Mouse (Mus musculus) B cell, adult (primary cell): Measurements from ENCODE around the gene Ecm1. TPM values are rescaled to one million over a fixed set of nuclear protein-coding genes. Genes with fewer than 3 reads are reported as not detected.

Source experiments
- total RNA-seq: library from RNA; stranded (reverse); gene quantifications from 4 replicates; pipeline ENCODE4 v1.2.4, GENCODE M21; 2023; ENCODE audit not compliant: inconsistent age

Gene Ecm1
- total RNA-seq: 8.9 to 11.2 TPM (median 9.7 TPM) in 4 replicates

DNA sequence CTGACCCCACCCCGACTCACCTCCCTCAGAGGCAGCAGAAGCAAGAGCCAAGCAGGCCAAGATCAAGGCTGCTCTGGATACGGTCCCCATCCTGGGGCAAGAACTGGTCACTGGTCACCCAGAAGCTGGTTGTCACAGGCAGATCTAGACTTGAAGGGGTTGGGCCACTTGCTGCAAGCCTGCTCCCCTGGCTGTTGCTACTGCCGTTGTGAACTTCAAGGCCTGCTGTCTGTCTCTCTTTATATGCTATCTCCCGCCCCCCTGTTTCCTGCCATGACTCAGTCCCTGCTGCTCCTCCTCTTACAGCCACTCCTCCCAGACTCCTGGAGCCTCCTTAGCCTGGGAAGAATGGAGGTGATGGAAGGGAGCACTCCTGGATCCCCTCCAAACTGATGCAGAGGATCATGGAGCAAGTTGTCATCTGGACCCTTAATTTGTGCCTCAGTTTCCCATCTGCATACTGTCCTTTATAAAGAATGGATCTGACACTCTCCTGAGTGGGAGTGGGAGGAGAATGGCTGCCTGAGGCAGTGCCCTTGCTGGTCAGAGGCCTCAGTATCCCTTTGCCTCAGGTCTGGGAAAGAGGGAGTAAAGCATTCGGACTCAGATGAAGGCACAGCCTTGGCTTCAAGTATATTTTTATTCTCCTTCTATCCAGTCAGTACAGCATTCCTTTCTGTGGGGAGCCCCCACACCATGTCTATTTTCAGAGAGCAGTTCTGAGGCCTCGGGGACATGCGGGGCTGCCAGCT is at the start of gene Ecm1:
Gene Ecm1, minus strand, starts transcription at position 217 of the 752 bp plus-strand sequence.

DNA sequence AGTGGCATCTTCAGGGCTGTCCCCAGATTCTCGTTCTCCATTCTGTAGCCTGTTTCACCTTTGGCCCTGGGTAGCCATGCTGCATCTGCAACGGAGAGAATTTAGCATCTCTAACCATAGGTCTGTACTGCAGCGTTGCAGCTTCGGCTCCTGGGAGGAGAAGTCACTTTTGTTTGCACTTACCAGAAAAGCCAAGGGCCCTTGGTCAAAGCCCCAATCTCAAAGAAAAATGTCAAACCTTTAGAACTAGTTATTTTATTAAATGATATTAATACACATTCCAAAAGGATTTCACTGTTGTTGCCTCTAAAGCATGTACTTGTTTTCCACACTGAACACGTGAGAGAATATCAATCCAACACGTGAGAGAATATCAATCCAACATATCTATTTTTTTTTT is 20.7 kb upstream of the Ecm1 start, which contains the start of gene Tars2:
Gene Tars2, minus strand, starts transcription at position 101 of the 400 bp plus-strand sequence.

DNA sequence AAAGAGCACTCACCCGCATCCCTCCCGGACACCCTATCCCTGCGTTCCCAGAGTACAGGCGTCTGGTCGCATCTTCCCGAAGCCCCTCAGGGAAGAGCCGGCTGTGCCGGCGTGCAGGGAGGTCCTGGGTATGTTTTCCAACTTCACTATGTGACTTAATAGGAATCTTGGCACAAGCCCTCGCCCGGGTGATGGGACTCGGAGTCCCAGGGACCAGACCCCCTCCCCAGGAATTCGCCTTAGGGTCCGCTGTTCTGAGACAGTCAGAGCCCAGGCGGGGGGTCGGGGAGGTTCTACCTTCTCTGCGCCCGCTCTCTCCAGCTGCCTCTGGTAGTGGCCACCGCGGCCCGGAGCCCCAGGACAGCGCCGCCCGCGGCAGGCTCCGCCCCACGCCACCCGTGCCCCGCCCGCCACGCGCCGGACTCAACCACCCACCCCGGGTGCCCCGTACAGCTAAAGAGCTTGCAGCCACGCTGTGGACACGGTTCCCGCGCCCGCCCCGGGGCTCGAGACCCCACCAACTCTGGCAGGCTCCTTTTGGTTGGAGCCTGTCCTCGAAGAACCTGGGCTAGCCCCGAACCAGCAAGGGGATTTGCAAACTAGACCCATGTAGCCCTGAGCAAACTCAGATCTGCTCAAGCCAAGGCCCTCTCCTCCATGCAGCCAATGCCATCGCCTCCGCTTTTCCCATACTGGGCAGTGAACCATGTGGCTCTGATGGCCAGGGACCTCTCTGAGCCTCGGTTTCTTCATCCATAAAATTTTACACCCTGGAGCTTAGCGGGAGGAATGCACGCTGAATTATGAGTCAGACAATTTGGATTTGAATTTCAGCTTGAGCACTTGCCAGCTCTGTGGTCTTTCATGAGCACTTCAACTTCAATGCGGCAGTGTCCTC is 51.6 kb downstream of the Ecm1 start, which contains the start of gene Adamtsl4:
Gene Adamtsl4, minus strand, starts transcription at position 394 of the 898 bp plus-strand sequence.

Other genes starting within 250 kb of the Ecm1 start
- 1.4 to 2.4 TPM (median 2.0 TPM) in 4 replicates for gene Ctsk, start 240.3 kb downstream of the Ecm1 start, total RNA-seq
- gene Ctss, start 212.8 kb downstream of the Ecm1 start, total RNA-seq: 450 to 511 TPM (median 488 TPM) in 4 replicates
- not detected in 4 replicates for gene Hormad1, start 179.9 kb downstream of the Ecm1 start, total RNA-seq
- gene Golph3l, start 150.6 kb downstream of the Ecm1 start, total RNA-seq: 25.8 to 31.8 TPM (median 27.8 TPM) in 4 replicates
- gene Ensa, start 114.6 kb downstream of the Ecm1 start, total RNA-seq: 116 to 120 TPM (median 118 TPM) in 4 replicates
- gene Mcl1, start 80.8 kb downstream of the Ecm1 start, total RNA-seq: 360 to 419 TPM (median 383 TPM) in 4 replicates
- gene Adamtsl4, start 51.7 kb downstream of the Ecm1 start, total RNA-seq: 10.1 to 18.8 TPM (median 14.3 TPM) in 4 replicates
- gene Tars2, start 20.6 kb upstream of the Ecm1 start, total RNA-seq: 84.3 to 86.3 TPM (median 84.9 TPM) in 4 replicates
- 93.2 to 115 TPM (median 103 TPM) in 4 replicates for gene Rprd2, start 79.3 kb upstream of the Ecm1 start, total RNA-seq
- 89.6 to 102 TPM (median 98.9 TPM) in 4 replicates for gene Prpf3, start 116.3 kb upstream of the Ecm1 start, total RNA-seq
- gene Mrps21, start 131.9 kb upstream of the Ecm1 start, total RNA-seq: 103 to 115 TPM (median 109 TPM) in 4 replicates
- 219 to 247 TPM (median 225 TPM) in 4 replicates for gene Ciart, start 142.7 kb upstream of the Ecm1 start, total RNA-seq
- 51.8 to 76.7 TPM (median 72.8 TPM) in 4 replicates for gene BC028528, start 152.4 kb upstream of the Ecm1 start, total RNA-seq
- gene Aph1a, start 154.4 kb upstream of the Ecm1 start, total RNA-seq: 44.8 to 57.9 TPM (median 54.3 TPM) in 4 replicates
- not detected in 4 replicates for gene Car14, start 165.1 kb upstream of the Ecm1 start, total RNA-seq
- gene Anp32e, start 189.7 kb upstream of the Ecm1 start, total RNA-seq: 103 to 121 TPM (median 117 TPM) in 4 replicates